Mouse (Mus musculus): ENCODE measurements around the gene Otop2.

The Otop2 gene

DNA sequence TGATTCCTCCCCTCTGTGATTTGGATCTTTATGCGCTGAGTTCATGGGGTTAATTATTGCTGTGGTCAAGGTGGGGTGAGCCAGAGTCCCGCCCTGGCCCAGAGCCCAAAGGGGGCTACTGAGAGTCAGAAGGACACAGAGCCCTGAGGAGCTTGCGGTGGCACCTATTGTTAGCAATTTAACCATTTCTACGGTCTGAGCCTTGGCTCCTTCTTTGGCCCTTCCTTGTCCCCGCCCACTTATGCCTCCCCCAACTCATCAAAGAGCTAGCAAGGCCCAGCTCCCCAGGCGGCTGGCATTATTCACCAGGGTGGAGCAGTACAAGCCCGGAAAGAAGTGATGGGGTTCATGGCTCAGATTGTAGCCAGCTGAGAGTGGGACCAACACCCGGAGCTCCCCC lies at the start of gene Otop2:
Gene Otop2 (plus strand): TSS at position 301 of the 400 bp plus-strand sequence.
- DNase-seq (ENCODE audit: low read depth, low spot score), result peak; percentile 39

GRCm38 (mm10) chr11:115257775-115258510 lies 49.0 kb upstream of the Otop2 start:
- peak; percentile 93 for DNase-seq (ENCODE audit: low read depth, low spot score)

GRCm38 (mm10) chr11:115259134-115259533 lies 47.8 kb upstream of the Otop2 start:
- no peak for DNase-seq (ENCODE audit: low read depth, low spot score)

DNA sequence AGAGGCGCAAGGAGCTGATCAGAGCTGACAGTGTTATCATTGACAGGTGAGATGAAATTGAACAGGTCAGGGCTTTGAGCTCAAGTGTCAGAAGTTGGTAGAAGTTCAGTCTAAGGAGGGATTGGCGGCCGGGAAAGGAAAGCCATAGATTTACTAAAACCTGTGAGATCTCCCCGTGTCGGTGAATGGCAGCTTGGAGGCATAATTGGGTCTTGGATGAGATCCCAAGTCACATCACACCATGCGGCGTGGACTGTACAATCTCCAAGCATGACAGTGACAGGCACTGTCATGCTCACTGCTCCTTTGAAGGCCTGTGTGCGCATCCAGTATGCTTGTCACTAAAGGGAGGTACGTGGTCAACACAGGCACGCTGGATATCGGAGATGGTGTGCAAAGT lies 44.0 kb upstream of the Otop2 start:
- DNase-seq (ENCODE audit: low read depth, low spot score), result no peak

DNA sequence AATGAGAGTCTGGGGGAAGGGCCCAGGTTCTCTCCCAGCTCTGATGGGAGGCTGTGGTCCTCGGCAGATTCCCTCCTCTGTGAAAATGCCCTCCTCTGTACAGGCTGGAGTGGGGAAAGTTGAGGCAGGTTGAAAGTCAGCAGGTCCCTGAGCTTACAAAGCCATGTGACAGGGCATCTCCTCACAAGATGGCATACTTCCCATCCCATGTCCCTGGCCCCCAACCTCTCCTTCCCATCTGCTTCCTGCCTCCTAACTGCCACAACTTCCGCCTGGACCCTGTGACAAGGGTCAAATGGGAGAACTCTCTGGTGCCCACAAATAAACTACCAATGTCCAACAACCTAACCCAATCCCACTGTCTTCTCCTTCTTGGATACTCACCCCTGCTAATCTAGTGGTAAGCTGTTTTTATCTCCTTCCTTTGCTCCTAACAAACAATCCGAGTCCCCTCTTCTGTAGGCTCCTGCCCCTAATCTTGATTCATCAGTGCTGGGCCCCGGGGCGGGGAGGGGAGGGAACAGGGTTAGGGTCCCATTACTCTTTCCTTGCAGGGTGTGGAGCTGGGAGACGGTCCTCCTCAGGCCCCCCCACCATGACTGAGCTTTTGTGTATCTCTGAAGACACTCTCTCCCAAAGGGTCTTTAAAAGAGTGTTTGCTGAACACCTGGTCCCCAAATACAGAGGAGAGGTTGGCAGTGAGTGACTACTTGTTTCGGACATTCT lies 42.7 kb upstream of the Otop2 start:
- DNase-seq (ENCODE audit: low read depth, low spot score), result no peak

GRCm38 (mm10) chr11:115264862-115265668 lies 41.9 kb upstream of the Otop2 start:
- DNase-seq (ENCODE audit: low read depth, low spot score), result peak; percentile 58

DNA sequence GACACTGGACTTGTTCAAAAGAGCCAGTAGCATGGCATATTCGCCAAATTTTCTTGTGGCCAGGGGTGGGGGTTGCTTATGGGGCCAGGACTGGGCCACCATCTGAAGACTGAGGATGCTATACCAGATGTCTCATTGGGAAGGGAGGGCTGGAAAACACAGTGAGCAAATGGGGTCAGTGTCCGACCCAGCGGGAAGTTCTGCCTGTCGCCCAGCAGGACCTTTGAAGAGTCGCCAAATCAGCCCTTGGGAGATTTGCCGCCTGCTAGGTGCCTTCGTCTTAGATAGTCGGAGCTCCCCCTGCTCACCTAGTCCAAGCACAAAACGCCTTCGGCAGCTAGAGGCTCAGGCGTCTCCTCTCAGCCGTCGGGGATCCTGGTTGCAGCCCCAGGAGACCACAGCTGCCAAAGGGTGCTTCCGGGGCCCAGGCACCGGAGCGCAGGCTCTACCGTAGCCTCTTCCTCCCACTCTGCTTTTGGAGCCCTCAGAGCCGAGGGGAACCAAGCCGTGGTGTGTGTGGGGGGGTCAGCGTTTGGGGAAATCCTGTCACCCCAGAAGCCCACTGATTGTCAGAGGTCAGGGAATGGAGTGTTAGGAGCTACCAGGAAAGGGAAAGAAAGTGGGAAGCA lies 41.1 kb upstream of the Otop2 start:
- DNase-seq (ENCODE audit: low read depth, low spot score), result no peak

DNA sequence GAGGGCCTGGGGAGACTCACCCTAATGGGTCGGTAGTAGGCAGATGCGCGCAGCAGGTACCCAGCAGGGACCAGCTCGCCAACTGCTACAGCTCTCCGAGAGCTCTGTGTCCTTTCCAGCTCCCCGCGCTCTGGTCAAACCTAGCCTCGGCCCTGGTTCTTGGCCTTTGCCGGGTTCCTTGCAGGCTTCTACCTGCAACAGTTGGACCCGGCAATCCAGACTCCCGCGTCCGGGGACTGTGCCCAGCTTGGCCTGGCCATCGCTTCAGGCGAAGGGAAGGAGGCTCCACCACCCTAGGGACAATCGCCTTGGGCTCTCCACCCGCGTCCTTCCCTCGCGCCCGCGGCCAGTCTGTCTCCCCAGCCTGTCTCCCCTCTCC lies 40.6 kb upstream of the Otop2 start:
- no peak for DNase-seq (ENCODE audit: low read depth, low spot score)

GRCm38 (mm10) chr11:115267061-115267883 lies 39.7 kb upstream of the Otop2 start, which contains the start of gene Grin2c:
Gene Grin2c, minus strand, starts transcription at chr11:115267243.
- no peak for DNase-seq (ENCODE audit: low read depth, low spot score)

GRCm38 (mm10) chr11:115267958-115268357 lies 39.0 kb upstream of the Otop2 start:
- no peak for DNase-seq (ENCODE audit: low read depth, low spot score)

DNA sequence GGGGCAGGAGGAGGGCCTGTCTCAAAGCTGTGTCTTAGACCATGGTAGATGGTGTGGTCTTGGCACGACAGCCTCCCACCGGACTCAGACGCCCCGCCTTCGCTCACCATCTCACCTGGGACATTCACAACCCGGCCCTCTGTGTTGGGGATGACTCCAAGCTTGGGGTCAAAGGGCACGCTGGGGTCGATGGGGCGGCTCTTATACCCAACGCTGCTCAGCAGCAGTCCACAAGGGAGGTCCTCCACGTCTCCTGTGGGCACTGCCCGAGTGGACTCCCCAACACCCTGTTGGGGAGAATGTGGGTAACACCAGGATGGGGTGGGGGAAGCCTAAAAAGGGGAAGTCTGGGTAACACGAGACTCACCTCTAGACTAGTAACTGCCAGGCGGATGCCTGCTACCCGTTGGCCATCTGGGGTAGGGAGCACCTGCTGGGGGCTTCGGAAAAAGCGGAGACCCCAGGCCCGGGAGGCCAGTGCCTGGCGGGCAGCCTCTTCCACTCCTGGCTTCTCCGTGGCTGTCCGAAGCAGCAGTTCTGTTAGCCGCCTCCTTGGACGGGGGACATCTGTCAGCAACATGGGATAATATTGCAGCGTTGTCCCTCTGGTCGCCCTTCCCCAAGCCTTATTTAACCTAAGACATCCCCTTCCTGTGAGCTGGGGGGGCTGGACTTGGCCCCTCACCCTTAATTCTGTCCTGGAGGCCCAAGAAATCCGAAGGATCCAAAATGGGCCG lies 37.5 kb upstream of the Otop2 start:
- DNase-seq (ENCODE audit: low read depth, low spot score), result no peak

GRCm38 (mm10) chr11:115270148-115270861 lies 36.7 kb upstream of the Otop2 start:
- peak; percentile 81 for DNase-seq (ENCODE audit: low read depth, low spot score)

DNA sequence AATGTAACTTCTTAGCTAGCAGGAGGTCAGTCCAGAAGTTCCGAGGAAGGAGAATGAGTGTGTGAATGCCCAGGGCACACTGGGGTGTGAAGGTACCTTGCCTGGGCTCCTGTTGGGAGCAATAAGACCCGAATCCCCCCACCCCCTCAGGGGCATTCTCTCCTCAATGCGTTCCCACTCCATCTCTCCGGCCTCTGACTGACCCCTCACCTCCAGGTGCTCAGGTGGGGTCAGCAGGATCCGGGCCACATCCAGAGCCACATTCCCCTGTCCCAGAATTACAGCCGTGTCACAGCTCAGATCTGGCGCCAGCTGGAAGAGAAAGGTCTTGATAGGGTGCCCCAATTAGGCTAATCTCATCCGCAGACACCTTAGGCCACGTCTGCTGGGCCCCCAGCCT lies 35.9 kb upstream of the Otop2 start:
- no peak for DNase-seq (ENCODE audit: low read depth, low spot score)

GRCm38 (mm10) chr11:115271481-115271880 lies 35.5 kb upstream of the Otop2 start:
- DNase-seq (ENCODE audit: low read depth, low spot score), result no peak

DNA sequence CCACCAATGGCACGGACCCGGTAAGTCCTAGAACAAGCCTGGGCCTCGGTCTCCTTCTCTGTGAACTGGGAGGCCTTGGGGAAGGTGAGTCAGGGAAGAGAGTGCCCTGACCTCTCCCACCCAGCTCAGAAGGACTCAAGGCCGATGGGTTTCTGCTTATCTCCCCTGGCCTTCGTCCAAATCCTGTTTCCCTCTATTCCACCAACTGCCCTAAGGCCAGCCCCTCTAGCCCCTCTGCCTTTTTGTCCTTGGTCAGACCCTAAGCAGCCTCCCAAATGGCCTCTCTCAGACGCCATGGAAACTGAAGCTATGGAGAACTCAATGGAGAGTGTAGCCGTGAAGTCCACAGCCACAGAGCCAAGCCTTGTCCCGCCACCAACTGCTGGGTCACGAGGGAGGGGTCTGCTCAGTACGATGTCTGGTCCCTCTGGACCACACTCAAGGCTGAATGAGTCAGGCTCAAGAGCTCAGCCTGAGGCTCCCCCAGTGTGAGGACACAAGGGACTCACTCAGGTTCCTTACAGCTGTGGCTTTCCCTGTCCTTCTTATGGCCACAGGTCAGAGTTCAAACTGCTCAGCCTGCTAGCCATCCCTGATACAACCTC lies 34.0 kb upstream of the Otop2 start:
- no peak for DNase-seq (ENCODE audit: low read depth, low spot score)

DNA sequence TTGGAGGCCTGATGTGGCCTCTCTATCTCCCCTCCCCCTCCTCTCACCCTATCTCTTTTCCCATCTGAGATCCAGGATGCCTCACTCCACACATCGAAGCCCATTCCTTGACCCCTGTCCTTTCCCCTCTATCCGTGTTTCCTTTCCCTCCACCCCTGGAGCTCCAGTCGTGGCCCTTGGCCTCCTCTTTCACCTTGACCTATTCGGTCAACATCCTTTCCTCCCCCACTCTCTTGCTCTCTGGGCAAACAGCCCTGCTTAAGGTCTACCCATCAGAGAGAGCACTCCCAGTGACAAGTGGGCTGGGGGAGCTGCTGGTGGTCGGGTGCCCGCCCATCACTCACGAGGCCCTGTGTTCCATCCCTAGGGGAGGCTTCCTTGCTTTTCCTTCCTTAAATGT lies 33.2 kb upstream of the Otop2 start:
- DNase-seq (ENCODE audit: low read depth, low spot score), result no peak

DNA sequence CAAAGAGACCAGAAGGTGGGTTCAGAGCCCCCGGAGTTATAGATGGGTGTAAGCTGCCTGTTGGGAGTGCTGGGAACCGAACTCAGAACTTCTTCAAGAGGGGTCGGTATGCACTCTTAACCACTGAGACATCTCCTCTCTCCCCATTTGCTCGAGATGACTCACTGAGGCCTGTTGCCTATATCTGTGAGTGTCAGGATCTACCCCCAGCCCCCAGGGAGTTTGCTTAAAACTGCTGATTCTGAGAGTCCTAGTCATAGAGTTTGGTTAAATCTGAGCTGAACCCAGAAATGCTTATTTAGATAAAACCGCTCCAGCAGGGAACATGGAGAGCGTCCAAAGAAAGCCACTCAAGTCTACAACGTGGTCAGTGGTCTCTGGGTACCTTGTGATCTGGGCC lies 32.8 kb upstream of the Otop2 start:
- no peak for DNase-seq (ENCODE audit: low read depth, low spot score)

- no peak for DNase-seq (ENCODE audit: low read depth, low spot score)
Measured at GRCm38 (mm10) chr11:115274771-115275170, 32.2 kb upstream of the Otop2 start.

GRCm38 (mm10) chr11:115275509-115275908 lies 31.5 kb upstream of the Otop2 start:
- DNase-seq (ENCODE audit: low read depth, low spot score), result no peak
